Mouse (Mus musculus) cerebellum, adult 8-10 months (tissue): ENCODE results near the gene Rnf10.

ENCODE experiments used
- DNase-seq: peaks from one replicate; pipeline ENCODE4 v3.0.0; 2022

Rnf10 gene

DNA sequence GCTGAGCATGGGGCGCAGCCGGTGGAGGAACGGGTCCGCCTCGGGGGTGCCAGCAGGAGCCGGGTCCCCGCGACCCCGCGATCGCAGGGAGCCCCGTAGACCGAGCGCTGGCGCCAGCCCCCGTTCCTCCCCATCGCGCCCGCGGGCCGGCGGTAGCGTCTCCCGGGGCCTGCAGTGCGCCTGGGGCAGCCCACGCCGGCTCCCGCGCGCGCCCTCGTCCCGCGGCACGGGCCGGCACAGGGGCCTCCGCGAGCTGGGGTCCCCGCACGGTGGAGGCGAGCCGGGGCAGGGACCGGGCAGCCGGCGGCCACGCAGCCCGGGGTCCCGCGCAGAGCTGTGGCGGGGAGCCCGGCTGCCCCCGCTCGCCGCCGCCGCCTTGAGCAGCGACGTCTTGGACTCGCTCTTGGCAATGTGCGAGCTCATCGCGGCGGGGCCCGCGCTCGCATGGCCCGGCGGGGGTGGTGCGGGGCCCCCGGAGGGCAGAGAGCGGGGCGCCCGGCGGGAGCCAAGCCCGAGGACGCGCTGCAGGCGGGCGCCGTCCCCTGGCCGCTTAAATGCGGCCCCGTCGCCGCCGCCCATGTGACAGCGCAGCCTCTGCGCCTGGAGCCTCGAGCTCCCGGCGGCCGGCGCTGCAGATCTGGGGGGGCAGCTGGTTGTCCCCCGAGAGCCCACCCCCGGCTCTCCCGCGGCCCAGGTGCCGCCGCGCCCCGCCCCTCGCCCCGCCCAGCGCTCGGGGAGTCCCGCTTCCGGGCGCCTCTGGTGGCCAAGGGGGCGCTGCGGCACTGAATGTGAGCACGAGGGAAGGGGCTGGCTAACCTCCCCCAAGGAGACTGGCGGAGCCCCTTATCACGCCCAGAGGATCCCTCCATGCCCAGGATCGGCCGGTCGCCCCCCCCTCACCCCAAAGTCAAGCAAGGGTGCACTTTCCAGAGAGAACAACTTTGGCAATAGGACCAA, 78.8 kb downstream of the Rnf10 start, which contains the start of gene Cabp1:
TSS of gene Cabp1 (minus strand) at position 713 of the 957 bp plus-strand sequence.
- DNase-seq, result peak; percentile 68

DNA sequence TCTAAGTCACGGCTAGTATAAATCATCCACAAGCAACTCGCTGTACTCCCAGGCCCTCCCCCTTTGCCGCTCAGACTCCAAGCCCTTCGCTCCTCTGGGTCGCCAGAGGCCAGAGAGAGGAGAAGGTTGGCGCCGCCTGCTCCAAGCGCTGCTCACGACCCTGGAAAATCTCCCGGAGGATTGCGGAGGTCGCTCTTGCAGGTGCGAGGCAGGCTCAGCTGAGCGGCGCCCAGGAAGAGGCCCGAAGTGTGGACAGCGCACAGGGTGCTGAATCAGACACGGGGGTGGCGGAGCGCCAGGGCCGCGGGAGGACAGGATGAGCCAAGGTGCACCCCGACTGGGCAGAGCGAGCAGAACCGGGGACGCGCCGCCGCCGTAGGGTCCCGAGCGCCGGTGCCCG, 79.5 kb downstream of the Rnf10 start:
- peak; percentile 76 for DNase-seq

DNA sequence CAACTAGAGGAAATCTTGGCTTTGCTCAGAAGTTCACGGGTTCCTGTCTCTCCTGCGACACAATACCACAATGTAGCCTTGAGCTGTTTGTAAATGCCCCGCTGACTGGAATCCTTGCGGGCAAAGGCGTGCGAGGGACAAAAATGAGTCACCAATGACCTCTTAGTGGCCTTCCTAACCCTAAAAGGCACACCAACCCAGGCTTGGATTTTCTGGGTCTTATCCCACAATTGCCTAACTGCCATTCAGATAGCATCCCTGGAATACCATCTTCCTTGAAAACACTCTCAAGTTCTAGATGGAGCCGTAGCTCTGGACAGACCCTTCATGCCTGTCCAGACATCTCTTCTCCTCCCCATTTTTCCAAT, 79.9 kb downstream of the Rnf10 start:
- DNase-seq, result no peak

DNA sequence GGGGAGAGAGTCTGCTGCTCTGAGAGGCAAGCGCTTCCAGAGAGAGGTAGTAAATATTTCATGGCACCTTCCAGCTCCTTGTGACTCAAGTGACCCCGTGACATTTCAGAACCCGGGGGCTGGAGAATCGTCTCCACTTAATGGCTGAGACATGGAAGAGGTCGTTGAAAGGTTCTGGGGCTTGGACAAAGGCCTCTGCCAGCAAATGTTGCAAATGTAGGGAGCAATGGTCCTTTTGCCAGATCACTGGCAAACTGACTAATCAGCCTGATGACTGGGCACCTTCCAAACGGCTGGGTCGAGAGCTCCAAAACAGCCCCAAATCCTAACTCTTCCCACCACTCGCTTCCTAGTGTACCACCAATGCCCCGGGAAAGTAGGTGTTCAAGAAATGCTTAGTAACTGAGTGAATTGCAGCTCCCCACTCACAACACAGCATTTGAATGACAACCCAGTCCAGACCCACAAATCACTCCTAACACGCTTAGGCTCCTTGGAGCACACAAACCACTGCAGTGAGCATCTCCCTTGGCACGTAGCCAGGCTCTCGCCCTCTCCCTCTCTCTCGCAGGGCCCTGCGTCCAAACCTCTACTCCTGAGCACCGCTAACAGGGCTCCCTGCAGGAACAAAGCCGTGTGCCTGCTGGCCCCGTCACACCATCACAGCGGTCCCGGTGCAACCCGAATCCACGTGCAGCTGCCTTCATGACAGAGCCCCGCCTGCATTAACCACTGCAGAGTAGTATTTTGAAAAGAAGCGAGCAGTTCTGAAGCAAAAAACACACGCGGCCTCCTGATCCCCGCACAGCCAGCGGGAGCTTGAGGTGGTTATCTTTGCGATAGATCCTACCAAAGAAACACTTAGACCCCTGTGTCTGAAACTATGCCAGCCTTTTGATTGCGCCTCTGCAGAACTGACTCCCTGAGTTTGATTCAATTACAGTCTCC, 80.5 kb downstream of the Rnf10 start:
- no peak for DNase-seq
